Mouse (Mus musculus) bone marrow macrophage, adult 2 months (primary cell): ENCODE data around the gene Rps3.

Experiments
- CTCF ChIP-seq: IDR thresholded peaks from 2 replicates; pipeline ENCODE4 v1.5.1; 2012; ENCODE audit warnings: low read depth, mild to moderate bottlenecking, low read length, moderate library complexity
- POLR2A ChIP-seq: IDR thresholded peaks from 2 replicates; pipeline ENCODE4 v1.6.1; 2012; ENCODE audit warnings: mild to moderate bottlenecking, low read depth, low read length, borderline replicate concordance

DNA sequence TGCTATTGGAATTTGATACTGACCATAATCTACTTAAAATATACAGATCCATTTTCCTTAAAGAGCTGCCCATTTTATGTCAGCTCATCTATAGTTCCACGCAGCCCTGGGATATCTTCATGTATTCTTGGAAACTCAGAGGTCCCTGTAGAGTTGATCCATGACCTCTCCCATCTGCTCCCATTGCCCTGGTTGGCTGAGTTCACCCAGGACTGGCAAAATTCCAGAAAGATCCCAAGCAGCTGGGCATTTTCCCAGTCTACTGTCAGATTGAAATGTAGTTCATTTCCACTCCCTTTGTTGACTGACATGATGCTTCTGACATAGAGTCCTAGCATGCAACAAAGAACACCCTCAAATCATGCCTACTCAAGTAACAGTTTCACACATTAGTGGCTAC is 15.6 kb upstream of the Rps3 start:
- no peak for TF ChIP-seq CTCF
- TF ChIP-seq POLR2A, result no peak
